Mouse (Mus musculus) heart, embryonic 15.5 days (tissue): ENCODE measurements around the gene Zfp148. TPM values are rescaled to one million over a fixed set of nuclear protein-coding genes. Genes with fewer than 3 reads are reported as not detected.
A peak's percentile ranks its signal among the peaks of the same experiment; 100 is the strongest.
"Not testable (repeated sequence)": the region's sequence is repeated elsewhere in the genome, so short reads cannot be mapped to it uniquely, and the experiment has no call there.

Experiments used
- ATAC-seq: fragments of 200-750 bp; cut with Nextera tagmentation; replicated peaks from 2 replicates; pipeline ENCODE4 v1.8.0; 2017; ENCODE audit warnings: low read depth, moderate TSS enrichment; ENCODE audit not compliant: insufficient number of reproducible peaks, insufficient read depth, low FRiP score
- H3K27ac ChIP-seq: fragments of 300-500 bp; sonication (generic); 2 replicates; pipeline ENCODE4 v1.5.1; 2015; ENCODE audit warnings: mild to moderate bottlenecking, inconsistent platforms
- H3K27me3 ChIP-seq: fragments of 300-500 bp; sonication (generic); 2 replicates; pipeline ENCODE4 v1.6.1; 2015; ENCODE audit warnings: inconsistent platforms
- H3K36me3 ChIP-seq: fragments of 300-500 bp; sonication (generic); 2 replicates; pipeline ENCODE4 v1.6.1; 2015; ENCODE audit warnings: mild to moderate bottlenecking, inconsistent platforms
- H3K4me1 ChIP-seq: fragments of 300-500 bp; sonication (generic); replicated peaks from 2 replicates; pipeline ENCODE4 v1.6.1; 2015; ENCODE audit warnings: inconsistent platforms
- H3K4me2 ChIP-seq: fragments of 300-500 bp; sonication (generic); 2 replicates; pipeline ENCODE4 v1.6.1; 2015; ENCODE audit warnings: inconsistent platforms, mild to moderate bottlenecking, moderate library complexity
- H3K4me3 ChIP-seq: fragments of 300-500 bp; sonication (generic); 2 replicates; pipeline ENCODE4 v1.5.1; 2015; ENCODE audit warnings: mild to moderate bottlenecking, inconsistent platforms
- H3K9ac ChIP-seq: fragments of 300-500 bp; sonication (generic); 2 replicates; pipeline ENCODE4 v1.6.1; 2015; ENCODE audit warnings: mild to moderate bottlenecking, inconsistent platforms
- H3K9me3 ChIP-seq: fragments of 300-500 bp; sonication (generic); replicated peaks from 2 replicates; pipeline ENCODE4 v1.6.1; 2016; ENCODE audit warnings: inconsistent platforms
- WGBS: fragments of 180-500 bp; shearing (Covaris S2); methylation state at CpG from one replicate; pipeline ENCODE4 v1.1.7; 2015; ENCODE audit warnings: mixed read lengths; 5-methylcytosine and 5-hydroxymethylcytosine counted together
- polyA plus RNA-seq: library from polyadenylated mRNA; unstranded; fragments of >200 nt; fragmentation: Nextera tagmentation; extraction: Ambion mirVana; gene quantifications from 2 replicates; pipeline ENCODE4 v1.2.1, GENCODE M21; 2015

Zfp148 gene
- polyA plus RNA-seq, 1 experiment from 2014 or later, result 38.0 TPM

- H3K4me3 ChIP-seq, result peak overlapping the region; percentile 95
- no peaks in the 10 kb centered on the region for H3K36me3 ChIP-seq
- no peaks in the 10 kb centered on the region for H3K9me3 ChIP-seq
- H3K27ac ChIP-seq, result peak overlapping the region; percentile 94
- peak overlapping the region; percentile 97 for H3K9ac ChIP-seq
- peak overlapping the region; percentile 80 for H3K4me2 ChIP-seq
- WGBS, result 1% methylated on average over 18 of the region's 18 CpGs
- H3K27me3 ChIP-seq, result no peaks in the 10 kb centered on the region
- peaks cover 24% of the 10 kb centered on the region for H3K4me1 ChIP-seq
- no peak for ATAC-seq
Observed at GRCm38 (mm10) chr16:33381614-33382245, 1.1 kb downstream of the Zfp148 start.

- peak overlapping the region; percentile 80 for H3K4me2 ChIP-seq
- H3K27me3 ChIP-seq, result no peaks in the 10 kb centered on the region
- peak overlapping the region; percentile 94 for H3K27ac ChIP-seq
- no peaks in the 10 kb centered on the region for H3K36me3 ChIP-seq
- peak overlapping the region; percentile 95 for H3K4me3 ChIP-seq
- no peak for ATAC-seq
- H3K9me3 ChIP-seq, result no peaks in the 10 kb centered on the region
- H3K4me1 ChIP-seq, result peaks cover 24% of the 10 kb centered on the region
- peak overlapping the region; percentile 97 for H3K9ac ChIP-seq
- WGBS, result 26% methylated on average over 4 of the region's 4 CpGs
Observed at GRCm38 (mm10) chr16:33382341-33382740, 1.7 kb downstream of the Zfp148 start.

- no peak overlapping the region for H3K4me3 ChIP-seq
- no peaks in the 10 kb centered on the region for H3K27me3 ChIP-seq
- no peak overlapping the region for H3K9ac ChIP-seq
- H3K9me3 ChIP-seq, result no peaks in the 10 kb centered on the region
- no peak for ATAC-seq
- 92% methylated on average over 3 of the region's 3 CpGs for WGBS
- no peak overlapping the region for H3K4me2 ChIP-seq
- no peaks in the 10 kb centered on the region for H3K36me3 ChIP-seq
- no peak overlapping the region for H3K27ac ChIP-seq
- peaks cover 24% of the 10 kb centered on the region for H3K4me1 ChIP-seq
Observed at GRCm38 (mm10) chr16:33383584-33383983, 2.9 kb downstream of the Zfp148 start.

GRCm38 (mm10) chr16:33384057-33384456 is 3.4 kb downstream of the Zfp148 start:
- H3K9ac ChIP-seq, H3K4me2 ChIP-seq, H3K9me3 ChIP-seq, ATAC-seq, H3K27me3 ChIP-seq, H3K36me3 ChIP-seq, H3K27ac ChIP-seq, H3K4me3 ChIP-seq: not testable (repeated sequence)
- H3K4me1 ChIP-seq, result peaks cover 24% of the 10 kb centered on the region
- WGBS, result 86% methylated on average over 2 of the region's 2 CpGs

GRCm38 (mm10) chr16:33387013-33387412 is 6.4 kb downstream of the Zfp148 start:
- no peak for ATAC-seq
- H3K4me3 ChIP-seq, result no peak overlapping the region
- peaks cover 12% of the 10 kb centered on the region for H3K4me1 ChIP-seq
- WGBS, result 64% methylated on average over 2 of the region's 2 CpGs
- no peak overlapping the region for H3K4me2 ChIP-seq
- no peaks in the 10 kb centered on the region for H3K36me3 ChIP-seq
- no peaks in the 10 kb centered on the region for H3K9me3 ChIP-seq
- no peak overlapping the region for H3K9ac ChIP-seq
- H3K27me3 ChIP-seq, result no peaks in the 10 kb centered on the region
- H3K27ac ChIP-seq, result no peak overlapping the region

GRCm38 (mm10) chr16:33387420-33387819 is 6.8 kb downstream of the Zfp148 start:
- Histone ChIP-seq H3K9me3 (no peaks in the 10 kb centered on the region), H3K36me3 (no peaks in the 10 kb centered on the region), H3K4me2 (no peak overlapping the region), H3K9ac (no peak overlapping the region), H3K4me1 (peaks cover 8% of the 10 kb centered on the region), H3K27me3 (no peaks in the 10 kb centered on the region), H3K27ac (no peak overlapping the region), H3K4me3 (no peak overlapping the region)
- 95% methylated on average over 2 of the region's 2 CpGs for WGBS
- ATAC-seq, result no peak

GRCm38 (mm10) chr16:33399913-33400782 is 19.5 kb downstream of the Zfp148 start:
- peak overlapping the region; percentile 87 for H3K27ac ChIP-seq
- ATAC-seq, result peak; percentile 93
- peak overlapping the region; percentile 49 for H3K4me3 ChIP-seq
- peak overlapping the region; percentile 66 for H3K4me2 ChIP-seq
- under 1% methylated on average over 28 of the region's 28 CpGs for WGBS
- no peaks in the 10 kb centered on the region for H3K9me3 ChIP-seq
- H3K9ac ChIP-seq, result peak overlapping the region; percentile 54
- peaks cover 34% of the 10 kb centered on the region for H3K4me1 ChIP-seq
- H3K36me3 ChIP-seq, result no peaks in the 10 kb centered on the region
- no peaks in the 10 kb centered on the region for H3K27me3 ChIP-seq

- H3K4me3 ChIP-seq, result no peak overlapping the region
- 24% methylated on average over 4 of the region's 4 CpGs for WGBS
Observed at GRCm38 (mm10) chr16:33400943-33401342, 20.3 kb downstream of the Zfp148 start.

GRCm38 (mm10) chr16:33403258-33403657 is 22.6 kb downstream of the Zfp148 start:
- no peak for ATAC-seq
- 60% methylated on average over 2 of the region's 2 CpGs for WGBS
- H3K27me3 ChIP-seq, result no peaks in the 10 kb centered on the region
- no peaks in the 10 kb centered on the region for H3K36me3 ChIP-seq
- H3K4me3 ChIP-seq, result no peak overlapping the region
- H3K4me1 ChIP-seq, result peaks cover 29% of the 10 kb centered on the region
- H3K9ac ChIP-seq, result no peak overlapping the region
- no peak overlapping the region for H3K27ac ChIP-seq
- H3K4me2 ChIP-seq, result no peak overlapping the region
- H3K9me3 ChIP-seq, result no peaks in the 10 kb centered on the region

More at GRCm38 (mm10) chr16:33400943-33401342, 20.3 kb downstream of the Zfp148 start:
- Histone ChIP-seq H3K4me2 (peak overlapping the region; percentile 42; the same call in 1 of the 2 replicates), H3K36me3 (no peaks in the 10 kb centered on the region), H3K27me3 (no peaks in the 10 kb centered on the region), H3K4me1 (peaks cover 34% of the 10 kb centered on the region), H3K27ac (peak overlapping the region; percentile 43), H3K9ac (no peak overlapping the region), H3K9me3 (no peaks in the 10 kb centered on the region)
- ATAC-seq, result no peak; the same call in 1 of the 2 replicates

- no peaks in the 10 kb centered on the region for H3K36me3 ChIP-seq
- no peaks in the 10 kb centered on the region for H3K27me3 ChIP-seq
- H3K27ac ChIP-seq, result no peak overlapping the region
- 80% methylated on average over 3 of the region's 3 CpGs for WGBS
- no peaks in the 10 kb centered on the region for H3K9me3 ChIP-seq
- no peak overlapping the region for H3K4me3 ChIP-seq
- no peak overlapping the region for H3K4me2 ChIP-seq
- no peak for ATAC-seq
- H3K9ac ChIP-seq, result no peak overlapping the region
- H3K4me1 ChIP-seq, result peaks cover 29% of the 10 kb centered on the region
Observed at GRCm38 (mm10) chr16:33404055-33404454, 23.4 kb downstream of the Zfp148 start.

GRCm38 (mm10) chr16:33405487-33405886 is 24.9 kb downstream of the Zfp148 start:
- Histone ChIP-seq H3K9ac (no peak overlapping the region), H3K27me3 (no peaks in the 10 kb centered on the region), H3K27ac (no peak overlapping the region), H3K4me1 (peaks cover 25% of the 10 kb centered on the region), H3K36me3 (no peaks in the 10 kb centered on the region), H3K4me3 (no peak overlapping the region), H3K9me3 (no peaks in the 10 kb centered on the region), H3K4me2 (no peak overlapping the region)
- 78% methylated on average over 4 of the region's 4 CpGs for WGBS
- ATAC-seq, result no peak
